Mouse (Mus musculus): ENCODE measurements at regions not wholly inside any gene's neighbourhood (a gene's known extent, or its start where the extent isn't known, plus 50 kb on each side); places are given as distances from the start of the nearest gene placed in this dataset.

DNA sequence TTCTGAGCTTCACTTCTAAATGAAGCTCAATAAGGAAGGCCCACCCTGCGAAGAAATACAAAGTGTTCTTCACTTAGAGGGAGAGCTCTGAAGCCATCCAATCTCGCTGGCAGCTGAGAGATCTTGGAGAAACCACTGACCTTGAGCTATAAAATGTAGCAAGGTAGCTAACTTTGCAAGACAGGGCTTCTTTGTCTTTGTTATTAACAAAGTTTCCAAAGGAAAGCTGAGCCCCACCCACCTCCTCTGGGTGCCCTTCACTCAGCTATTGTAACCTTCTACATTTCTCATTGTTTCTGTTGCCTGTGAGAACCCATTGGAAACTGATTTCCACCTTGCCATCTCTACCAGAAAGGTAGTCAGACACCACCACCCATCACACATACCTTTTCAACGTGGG, 57.2 kb upstream of the Usp9x start:
- no peak for DNase-seq (ENCODE audit: extremely low read depth, low read depth)

DNA sequence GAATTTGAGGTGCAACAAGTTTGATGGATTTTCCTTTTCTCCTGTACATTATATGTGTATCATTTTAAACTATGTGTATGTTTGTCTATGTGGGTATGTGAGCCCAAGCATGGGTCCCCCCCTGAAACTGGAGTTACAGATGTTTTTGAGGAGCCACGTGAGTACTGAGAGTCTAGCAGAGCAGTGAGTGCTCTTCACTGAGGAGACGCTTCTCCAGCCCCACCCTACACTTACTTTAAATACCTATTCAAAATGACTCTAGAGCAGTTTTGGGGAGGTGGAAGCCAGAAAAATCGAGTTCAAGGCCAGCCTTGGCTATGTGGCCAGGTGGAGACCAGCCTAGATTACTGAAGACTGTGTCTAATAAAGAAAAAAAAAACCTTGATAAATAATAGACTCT, 58.2 kb upstream of the Usp9x start:
- DNase-seq (ENCODE audit: extremely low read depth, low read depth) = no peak

DNA sequence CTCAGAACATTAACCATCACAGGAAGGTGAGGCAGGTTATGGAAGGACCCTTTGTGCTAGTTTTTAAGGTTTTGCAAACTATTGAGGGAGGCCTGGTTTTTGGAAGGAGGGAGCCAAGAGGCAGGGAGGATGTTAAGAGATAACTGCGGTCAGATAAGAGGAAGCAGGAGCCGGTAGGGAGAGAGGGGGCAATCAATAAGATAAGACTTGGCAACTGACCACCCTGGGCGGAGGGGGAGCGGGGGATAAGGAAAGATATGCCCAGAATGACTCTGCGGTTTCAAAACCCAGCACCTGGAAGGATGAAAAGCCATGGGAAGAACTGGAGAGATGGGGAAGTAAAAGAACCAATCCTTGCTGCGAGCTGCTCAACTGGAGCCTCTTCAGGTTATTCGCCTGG, 80.5 kb upstream of the Usp9x start:
- DNase-seq (ENCODE audit: extremely low read depth, low read depth) = peak; percentile 6

DNA sequence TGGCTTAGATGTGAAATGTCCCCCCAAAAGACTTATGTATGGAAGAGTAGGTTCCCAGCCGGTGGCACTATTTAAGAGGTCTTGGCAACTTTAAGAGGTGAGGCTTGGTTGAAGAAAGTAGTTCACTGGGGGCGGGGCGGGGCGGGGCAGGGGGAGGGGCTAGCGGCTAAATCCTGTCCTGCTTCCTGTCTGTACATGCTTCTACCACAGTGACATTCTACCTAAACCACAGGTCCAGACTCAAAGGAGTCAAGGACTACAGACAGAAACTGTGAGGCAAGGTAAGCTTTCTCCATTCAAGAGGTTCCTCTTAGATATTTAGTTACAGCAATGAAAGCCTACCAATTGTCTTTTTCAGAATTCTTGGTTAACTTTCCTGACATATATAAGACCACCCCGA, 93.6 kb upstream of the Usp9x start:
- no peak for DNase-seq (ENCODE audit: extremely low read depth, low read depth)

DNA sequence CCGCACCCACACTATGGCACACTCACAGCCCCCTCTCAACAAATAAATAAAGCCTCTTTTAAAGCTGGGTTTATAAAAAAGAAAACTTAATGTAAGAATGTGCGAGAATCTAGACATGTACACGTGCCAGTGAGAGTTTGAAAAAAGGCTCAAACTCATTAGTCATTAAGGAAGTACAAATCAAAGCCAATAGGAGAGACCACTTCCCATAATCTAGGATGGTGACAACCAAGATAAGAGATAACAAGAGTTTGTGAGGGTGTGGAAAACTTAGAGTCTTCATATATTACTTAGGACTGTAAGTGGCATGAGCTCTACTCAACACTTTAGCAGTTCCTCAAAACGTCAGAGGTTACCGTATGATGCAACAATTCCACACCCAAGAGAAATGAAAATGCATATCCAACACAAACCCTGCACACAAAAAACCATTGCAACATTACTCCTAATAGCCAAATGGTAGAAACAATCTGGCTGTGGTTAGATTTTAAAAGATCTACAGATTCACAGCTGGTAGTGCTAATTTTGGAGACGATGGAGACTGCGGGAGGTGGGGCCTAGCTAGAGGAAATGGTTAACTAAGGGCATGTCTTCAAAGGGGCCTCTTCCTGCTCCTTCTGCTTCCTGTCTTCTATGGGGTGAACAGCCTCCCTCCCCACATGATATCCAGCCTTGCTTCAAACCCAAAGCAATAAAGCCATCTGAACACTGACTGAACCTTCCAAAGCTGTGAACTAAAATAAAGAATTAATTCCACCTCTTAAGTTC, 102.1 kb upstream of the Usp9x start:
- no peak for DNase-seq (ENCODE audit: extremely low read depth, low read depth)

DNA sequence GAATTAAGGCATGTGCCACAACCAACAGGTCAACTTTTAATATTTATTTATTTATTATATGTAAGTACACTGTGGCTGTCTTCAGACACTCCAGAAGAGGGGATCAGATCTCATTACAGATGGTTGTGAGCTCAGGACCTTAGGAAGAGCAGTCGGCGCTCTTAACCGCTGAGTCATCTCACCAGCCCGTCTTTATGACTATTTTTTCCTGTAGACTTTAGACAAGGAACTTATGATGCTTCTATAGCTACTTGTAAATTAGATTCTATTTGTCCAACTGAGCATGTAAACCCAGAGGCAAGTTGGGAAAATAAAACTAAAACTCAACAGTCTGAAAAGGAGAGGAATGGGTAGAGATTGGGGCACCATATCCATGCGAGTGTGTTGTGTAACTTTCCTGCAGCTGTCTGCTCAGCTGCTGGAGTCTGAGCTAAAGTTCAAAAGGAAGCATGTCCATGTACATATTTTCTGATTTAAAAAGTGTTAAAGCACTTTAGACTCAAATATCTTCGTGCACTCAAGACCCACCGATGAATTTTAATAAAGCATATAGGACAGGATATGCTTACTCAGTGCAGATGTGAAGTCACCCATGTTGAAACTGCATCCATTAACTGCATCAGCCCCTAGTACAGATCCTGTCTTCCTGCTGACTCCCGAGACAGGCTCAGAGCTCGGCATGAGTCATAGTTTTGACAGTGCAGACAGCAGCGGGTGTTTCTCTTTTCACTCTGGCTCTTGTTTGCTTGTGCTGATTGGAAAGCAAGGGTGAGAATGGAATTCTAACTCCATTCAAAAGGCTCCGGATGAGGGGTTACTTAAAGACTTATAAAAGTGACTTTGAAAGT, 111.6 kb upstream of the Usp9x start:
- no peak for DNase-seq (ENCODE audit: extremely low read depth, low read depth)

DNA sequence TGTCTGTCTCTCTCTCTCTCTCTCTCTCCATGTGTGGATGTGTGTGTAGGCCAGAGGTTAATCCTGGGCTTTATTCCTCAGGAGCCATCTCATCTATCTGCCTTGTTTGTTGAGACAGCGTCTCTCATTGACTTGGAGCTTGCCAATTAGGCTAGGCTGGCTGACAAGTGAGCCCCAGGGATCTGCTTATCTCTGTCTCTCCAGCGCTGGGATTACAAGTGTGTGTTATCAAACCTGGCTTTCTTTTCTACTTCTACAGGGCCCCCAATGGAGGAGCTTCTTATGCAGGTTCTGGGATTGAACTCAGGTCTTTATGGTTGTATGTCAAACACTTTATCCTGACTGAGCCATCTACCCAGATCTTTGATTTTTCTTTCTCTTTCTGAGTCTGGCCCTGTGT, 112.4 kb upstream of the Usp9x start:
- DNase-seq (ENCODE audit: extremely low read depth, low read depth) = peak; percentile 27

DNA sequence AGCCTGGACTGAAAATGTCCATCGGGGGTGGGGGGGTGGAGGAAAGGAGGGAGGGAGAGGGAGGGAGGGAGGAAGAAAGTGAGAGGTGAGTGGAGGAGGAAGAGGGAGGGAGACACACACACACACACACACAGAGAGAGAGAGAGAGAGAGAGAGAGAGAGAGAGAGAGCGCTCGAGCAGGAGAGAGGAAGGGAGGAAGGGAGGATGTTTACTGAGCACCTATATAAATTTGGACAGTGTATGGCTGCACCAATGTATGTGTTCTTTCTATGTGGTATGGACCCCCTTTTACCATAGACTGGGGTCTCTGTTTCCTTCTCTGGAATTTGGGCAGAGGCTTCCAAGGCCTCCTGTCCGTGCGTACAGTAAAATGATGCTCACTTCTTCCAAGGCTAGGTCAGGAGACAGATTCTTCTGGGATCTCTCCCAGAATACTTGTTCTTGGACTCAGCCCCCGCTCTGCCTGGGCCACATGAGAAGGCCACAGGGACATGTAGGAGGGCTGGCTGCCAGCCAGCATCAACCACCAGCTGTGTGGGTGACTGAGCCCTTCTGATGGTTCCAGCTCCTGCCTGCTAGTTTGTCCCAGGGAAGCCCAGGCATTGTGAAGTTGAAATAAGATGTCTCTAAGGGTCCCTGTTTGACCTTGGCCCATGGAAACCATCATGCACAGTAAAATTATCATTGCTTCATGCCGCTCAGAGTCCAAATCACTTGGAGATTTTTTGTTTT, 120.2 kb upstream of the Usp9x start:
- DNase-seq (ENCODE audit: extremely low read depth, low read depth) = no peak

DNA sequence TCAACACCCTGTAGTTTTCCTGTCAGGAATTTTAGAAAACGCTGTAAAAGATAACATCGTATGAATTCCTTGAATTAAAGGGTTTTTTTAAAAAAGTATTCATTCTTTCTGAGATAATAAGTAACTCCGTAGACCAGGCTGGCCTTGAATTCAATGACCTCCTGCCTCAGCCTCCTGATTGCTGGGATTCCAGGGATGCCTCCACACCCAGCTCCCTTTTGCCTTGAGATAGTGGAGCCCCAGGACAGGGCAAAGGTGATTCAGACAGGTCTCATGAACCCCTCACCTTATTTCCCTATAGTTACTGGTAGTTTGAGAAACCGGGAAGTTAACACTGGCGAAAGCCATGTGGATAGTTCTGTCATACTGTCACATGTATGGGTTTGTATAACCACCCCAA, 128.8 kb upstream of the Usp9x start:
- DNase-seq (ENCODE audit: extremely low read depth, low read depth) = no peak

DNA sequence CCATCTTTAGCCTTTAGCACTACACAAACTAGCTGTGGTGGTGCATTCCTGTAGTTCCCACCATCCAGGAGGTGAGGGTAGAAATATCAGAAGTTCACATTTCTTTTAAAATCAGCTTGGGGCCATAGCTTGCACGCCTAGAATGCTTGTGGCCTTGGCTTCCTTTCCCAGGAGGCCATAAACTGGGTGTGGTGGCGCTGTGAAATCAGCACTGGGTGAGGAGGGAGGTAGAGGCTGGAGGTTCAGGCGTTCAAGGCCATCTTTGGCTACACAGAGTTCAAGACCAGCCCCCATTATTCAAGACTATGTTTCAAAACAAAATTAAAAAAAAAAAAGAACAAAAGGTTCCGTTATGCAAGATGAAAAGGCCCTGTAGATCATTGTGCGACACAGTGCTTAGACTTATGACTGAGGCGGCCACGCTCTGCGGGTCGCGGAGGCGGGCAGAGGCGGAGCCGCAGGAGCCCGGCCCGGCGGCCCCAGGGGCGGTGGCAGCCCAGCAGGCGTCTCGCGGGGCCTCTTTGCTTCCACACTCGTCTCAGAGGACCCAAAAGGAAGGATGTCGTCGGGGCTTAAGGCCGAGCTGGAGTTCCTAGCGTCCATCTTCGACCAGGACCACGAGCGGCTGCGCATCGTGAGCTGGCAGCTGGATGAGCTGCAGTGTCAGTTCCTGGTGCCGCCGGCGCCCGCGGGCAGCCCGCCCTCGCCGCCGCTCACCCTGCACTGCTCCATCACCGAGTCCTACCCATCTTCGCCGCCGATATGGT, 134.7 kb upstream of the Usp9x start:
- DNase-seq (ENCODE audit: extremely low read depth, low read depth) = peak; percentile 36

DNA sequence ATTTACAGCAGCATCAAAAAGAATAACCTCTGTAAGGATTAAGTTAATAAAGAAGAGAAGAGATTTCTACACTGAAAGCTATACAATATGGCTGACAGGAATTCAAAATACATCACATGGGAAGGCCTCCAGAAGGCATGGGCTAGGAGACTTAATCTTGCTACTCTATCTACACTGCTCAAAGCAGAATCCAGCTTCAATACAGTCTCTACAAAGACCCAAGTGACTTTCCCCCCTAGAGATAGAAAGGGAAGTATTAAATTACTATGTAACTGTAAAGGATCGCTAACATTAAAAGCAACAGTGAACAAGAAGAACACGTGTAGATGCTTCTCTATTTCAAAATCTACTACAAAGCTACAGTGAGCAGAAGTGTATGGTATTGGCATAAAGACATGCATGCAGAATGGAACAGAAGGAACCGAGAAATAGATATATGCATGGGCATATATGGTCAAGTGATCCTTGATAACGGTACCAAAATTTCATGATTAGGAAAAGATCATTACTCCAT, 137.9 kb upstream of the Usp9x start:
- DNase-seq (ENCODE audit: extremely low read depth, low read depth) = no peak

DNA sequence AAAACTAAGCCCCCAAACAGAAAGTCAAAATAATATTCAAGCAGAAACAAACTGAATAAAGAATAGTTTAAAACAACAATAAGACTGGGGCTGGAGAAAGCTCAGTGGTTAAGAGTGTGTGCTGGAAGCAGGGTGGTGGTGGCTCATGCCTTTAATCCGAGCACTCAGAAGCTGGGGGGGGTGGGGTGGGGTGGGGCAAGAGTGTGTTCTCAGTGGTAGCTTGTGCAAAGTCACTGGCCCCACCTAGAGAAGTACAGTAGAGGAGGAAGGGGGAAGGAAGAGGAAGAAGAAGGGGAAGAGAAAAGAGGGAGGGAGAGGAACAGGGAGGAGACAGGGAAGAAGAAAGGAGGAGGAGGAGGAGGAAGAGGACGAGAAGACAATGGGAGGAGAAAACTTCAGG, 141.1 kb upstream of the Usp9x start:
- peak; percentile 19 for DNase-seq (ENCODE audit: extremely low read depth, low read depth)

DNA sequence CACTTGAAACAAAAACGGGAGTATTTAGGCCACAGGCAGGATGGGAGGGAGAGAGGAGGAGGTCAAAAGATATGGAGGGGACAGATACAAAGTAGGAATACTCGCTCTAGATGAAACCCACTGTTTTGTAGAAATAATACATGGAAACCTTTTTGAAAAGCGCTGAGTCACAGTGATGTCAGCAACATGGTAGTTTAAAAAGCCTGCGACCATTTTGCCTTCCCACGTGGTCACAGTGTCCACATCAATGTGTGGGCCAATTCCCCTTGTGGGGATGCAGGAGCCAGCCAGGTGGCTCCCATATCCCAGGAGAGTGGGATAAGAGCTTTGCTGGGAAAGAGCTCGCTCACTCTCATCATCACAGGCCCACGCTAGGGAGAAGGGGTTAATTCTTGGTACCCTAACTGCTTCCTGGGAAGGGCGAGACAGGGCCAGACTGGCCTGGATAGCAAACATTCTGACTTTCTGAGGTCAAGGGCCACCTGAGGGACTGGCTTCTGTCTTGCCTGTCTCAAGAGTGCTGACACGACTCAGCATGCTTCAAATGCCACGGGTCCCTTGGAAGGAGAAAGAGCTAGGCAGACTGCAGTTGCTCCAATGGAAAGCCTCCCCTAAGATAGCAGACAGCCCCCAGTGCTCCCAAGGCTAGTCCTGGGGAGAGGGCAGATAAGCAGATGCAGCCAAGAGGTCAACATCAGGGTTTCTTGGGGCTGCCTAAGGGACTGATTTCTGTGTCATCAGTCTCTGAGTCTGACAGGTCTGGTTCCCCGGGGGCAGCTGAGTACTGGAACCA, 143.3 kb upstream of the Usp9x start:
- no peak for DNase-seq (ENCODE audit: extremely low read depth, low read depth)

DNA sequence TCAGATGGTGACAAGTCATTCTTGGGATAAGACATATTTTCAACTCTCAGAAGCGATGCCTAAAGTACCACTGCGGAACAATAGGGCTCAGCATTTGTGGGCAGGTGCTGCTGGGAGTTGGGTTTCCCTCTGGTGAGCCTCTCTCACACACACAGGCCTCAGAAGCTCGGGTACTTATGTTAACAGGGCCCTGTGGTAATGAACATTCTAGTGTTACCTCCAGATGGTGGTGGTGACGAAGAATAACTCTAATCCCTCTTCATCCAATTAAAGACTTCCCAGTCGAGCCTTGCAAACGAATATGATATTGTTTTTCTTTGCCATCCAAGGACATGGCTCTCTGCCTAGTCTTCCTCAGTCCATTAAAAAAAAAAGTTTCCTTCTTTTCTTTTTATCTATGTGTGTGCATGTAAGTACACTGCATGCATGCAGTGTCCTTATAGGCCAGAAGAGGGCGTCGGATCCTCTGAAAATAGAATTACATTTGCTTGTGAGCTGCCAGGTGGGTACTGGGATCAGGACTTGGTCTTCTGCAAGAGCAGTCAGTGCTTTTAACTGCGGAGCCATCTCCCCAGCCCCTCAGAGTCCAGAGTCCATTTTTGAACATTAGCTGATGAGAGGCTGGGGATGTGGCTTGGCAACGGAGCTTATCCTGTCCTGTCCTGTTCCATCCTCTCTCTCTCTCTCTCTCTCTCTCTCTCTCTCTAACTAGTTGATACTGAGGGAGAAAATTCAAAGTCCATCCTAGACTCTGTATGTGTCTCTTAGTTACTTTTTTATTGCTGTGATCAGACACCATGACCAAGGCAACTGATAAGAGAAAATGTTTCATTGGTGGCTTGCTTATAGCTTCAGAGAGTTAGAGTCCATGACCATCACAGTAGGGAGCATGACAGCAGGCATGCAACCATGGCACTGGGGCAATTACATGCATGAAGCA, 146.3 kb upstream of the Usp9x start:
- peak; percentile 44 for DNase-seq (ENCODE audit: extremely low read depth, low read depth)

DNA sequence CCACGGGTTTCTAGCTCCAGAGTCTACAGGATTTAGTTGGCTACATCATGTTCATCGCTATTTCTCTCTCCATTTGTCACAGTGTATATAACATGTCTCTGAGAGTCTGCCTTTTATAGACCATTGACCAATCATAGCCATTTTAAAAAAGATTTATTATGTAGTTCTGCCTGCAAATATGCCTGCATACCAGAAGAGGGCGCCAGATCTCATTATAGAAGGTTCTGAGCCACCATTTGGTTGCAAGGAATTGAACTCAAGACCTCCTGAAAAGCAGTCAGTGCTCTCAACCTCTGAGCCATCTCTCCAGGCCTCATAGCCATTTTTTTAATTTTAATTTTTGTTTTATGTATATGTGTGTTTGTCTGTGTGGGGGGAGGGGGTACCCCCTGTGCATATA, 151.7 kb upstream of the Usp9x start:
- DNase-seq (ENCODE audit: extremely low read depth, low read depth) = peak; percentile 26

DNA sequence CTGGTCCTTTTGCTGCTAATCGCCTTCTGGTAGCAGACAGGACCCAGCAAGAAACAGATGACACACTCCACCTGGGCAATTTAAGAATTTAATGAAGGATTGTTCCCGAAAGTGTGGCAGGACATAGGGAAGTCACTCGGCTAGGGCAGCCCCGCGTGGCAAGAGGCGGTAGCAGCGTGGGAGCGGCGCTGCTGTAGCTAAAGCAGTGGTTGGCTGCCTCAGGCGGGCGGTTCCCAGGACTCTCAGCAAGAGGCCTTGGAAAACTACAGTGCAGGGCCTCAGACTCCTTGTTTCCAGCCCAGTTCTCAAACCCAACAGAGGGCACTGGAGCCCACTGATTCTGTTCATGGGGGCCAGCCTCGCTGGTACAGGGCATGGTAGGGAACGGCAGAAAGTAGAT, 154.2 kb upstream of the Usp9x start:
- DNase-seq (ENCODE audit: extremely low read depth, low read depth) = no peak

DNA sequence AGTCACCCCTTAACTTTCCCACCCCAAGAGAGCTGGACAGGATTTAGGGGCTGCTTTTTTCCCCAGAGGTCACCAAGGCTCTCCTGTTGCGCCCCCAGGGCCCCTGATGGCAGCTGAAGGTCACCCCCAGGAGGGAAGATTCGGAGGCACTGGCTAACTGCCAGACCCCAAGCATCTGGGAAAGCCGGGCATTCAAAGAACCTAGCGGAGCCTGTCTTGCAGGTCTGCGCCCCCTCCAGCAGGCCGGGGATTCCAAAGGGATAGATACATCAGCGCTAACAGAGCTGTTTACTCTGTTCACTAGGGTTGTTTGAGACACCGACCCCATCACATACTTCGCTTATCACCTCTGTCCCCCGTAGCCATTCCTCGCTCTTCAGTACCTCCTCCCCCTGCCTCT, 154.6 kb upstream of the Usp9x start:
- DNase-seq (ENCODE audit: extremely low read depth, low read depth) = no peak

DNA sequence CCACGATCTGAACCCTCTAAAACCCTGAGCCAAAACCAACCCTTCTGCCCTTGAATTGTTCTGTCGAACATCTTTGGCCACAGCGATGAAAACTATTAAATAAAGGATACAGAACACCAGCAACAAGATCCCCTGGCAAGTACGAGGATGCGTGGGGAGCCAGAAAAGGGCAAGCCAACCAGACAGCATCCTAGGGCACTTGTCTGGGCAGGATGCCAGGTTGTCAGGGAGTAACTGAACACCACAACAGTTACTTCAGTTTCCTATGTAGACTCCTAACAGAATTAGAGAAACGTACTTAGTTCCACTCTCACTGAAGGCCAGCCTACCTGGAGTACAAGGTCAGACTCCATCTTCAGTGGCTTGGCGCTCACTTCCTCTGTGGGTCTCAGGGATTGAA, 138.4 kb upstream of the Med14 start:
- DNase-seq (ENCODE audit: extremely low read depth, low read depth) = no peak

DNA sequence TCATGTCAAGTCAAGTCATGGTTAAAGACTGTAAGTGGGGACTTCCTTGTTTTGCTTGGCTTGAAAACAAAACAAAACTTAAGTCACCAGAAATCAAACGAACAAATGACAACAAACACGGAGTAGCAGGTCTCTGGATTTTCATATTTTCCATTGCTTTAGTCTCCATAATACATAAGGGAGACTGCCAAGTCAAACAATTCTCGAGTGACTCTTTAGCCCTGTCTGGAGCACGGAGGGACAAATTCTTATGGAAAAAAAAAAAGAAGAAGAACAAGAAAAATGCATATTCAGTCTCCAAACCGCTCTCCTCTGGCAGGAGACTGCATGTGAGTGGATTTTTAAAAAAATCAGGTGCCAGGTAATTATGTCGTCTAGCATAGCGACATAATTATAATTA, 129.6 kb upstream of the Med14 start:
- no peak for DNase-seq (ENCODE audit: extremely low read depth, low read depth)
